Mouse (Mus musculus): ENCODE results near the gene Hist1h1t. TPM values are rescaled to one million over a fixed set of nuclear protein-coding genes. Genes with fewer than 3 reads are reported as not detected.

The Hist1h1t gene
- polyA plus RNA-seq, 1 experiment from 2014 or later, result 0.26 TPM

GRCm38 (mm10) chr13:23742007-23742406 lies 46.4 kb downstream of the Hist1h1t start:
- H3K27me3 ChIP-seq (ENCODE audit: low read depth, poor library complexity, severe bottlenecking), result no peaks in the 10 kb centered on the region
- H3K27ac ChIP-seq, result peak overlapping the region; percentile 48
- peaks cover 20% of the 10 kb centered on the region for H3K4me1 ChIP-seq
- no peaks in the 10 kb centered on the region for H3K36me3 ChIP-seq
- no peak for DNase-seq (ENCODE audit: low spot score)
- H3K9me3 ChIP-seq (replicated peaks), result no peaks in the 10 kb centered on the region
- H3K4me3 ChIP-seq, result no peak overlapping the region

GRCm38 (mm10) chr13:23743215-23743614 lies 47.6 kb downstream of the Hist1h1t start:
- Histone ChIP-seq H3K27me3 (ENCODE audit: low read depth, poor library complexity, severe bottlenecking) (no peaks in the 10 kb centered on the region), H3K27ac (peak overlapping the region; percentile 58), H3K9me3 (replicated peaks) (no peaks in the 10 kb centered on the region), H3K4me3 (no peak overlapping the region), H3K36me3 (no peaks in the 10 kb centered on the region), H3K4me1 (peaks cover 25% of the 10 kb centered on the region)
- DNase-seq (ENCODE audit: low spot score), result no peak
- 83% methylated on average over 5 of the region's 5 CpGs for WGBS

- no peak for DNase-seq (ENCODE audit: low spot score)
- WGBS, result 53% methylated on average over 4 of the region's 4 CpGs
- Histone ChIP-seq H3K4me3 (peak overlapping the region; percentile 59), H3K4me1 (peaks cover 31% of the 10 kb centered on the region), H3K9me3 (replicated peaks) (no peaks in the 10 kb centered on the region), H3K27ac (peak overlapping the region; percentile 98), H3K36me3 (no peaks in the 10 kb centered on the region), H3K27me3 (ENCODE audit: low read depth, poor library complexity, severe bottlenecking) (no peaks in the 10 kb centered on the region)
These were observed 48.3 kb downstream of the Hist1h1t start for GRCm38 (mm10) chr13:23743963-23744362.

- peaks cover 28% of the 10 kb centered on the region for H3K4me1 ChIP-seq
- H3K9me3 ChIP-seq (replicated peaks), result no peaks in the 10 kb centered on the region
- H3K36me3 ChIP-seq, result no peaks in the 10 kb centered on the region
- 2% methylated on average over 15 of the region's 36 CpGs for WGBS
- H3K27me3 ChIP-seq (ENCODE audit: low read depth, poor library complexity, severe bottlenecking), result no peaks in the 10 kb centered on the region
- no peak for DNase-seq (ENCODE audit: low spot score)
- peak overlapping the region; percentile 98 for H3K27ac ChIP-seq
- peak overlapping the region; percentile 59 for H3K4me3 ChIP-seq
These were observed 49.1 kb downstream of the Hist1h1t start for GRCm38 (mm10) chr13:23744421-23745380.

GRCm38 (mm10) chr13:23745381-23746161 lies 50.0 kb downstream of the Hist1h1t start, which contains the start of gene Hist1h3c:
TSS of gene Hist1h3c (minus strand) at chr13:23745602.
- H3K4me1 ChIP-seq, result peaks cover 25% of the 10 kb centered on the region
- peak within 1 kb of the TSS; percentile 59 for H3K4me3 ChIP-seq
- H3K36me3 ChIP-seq, result no peaks in the 10 kb centered on the region
- peak within 1 kb of the TSS; percentile 98 for H3K27ac ChIP-seq
- no peaks in the 10 kb centered on the region for H3K27me3 ChIP-seq (ENCODE audit: low read depth, poor library complexity, severe bottlenecking)
- 1% methylated on average over 28 of the region's 28 CpGs for WGBS
- peak; percentile 76 for DNase-seq (ENCODE audit: low spot score)
- H3K9me3 ChIP-seq (replicated peaks), result no peaks in the 10 kb centered on the region

Small RNAs within 50 kb of the gene (microRNA-seq; reads per million reads assigned to microRNA genes)
- gene Gm44314 (not detected), gene Gm44350 (not detected)

Other genes with a start within 250 kb of the Hist1h1t start
- gene Btn1a1, start 229.9 kb upstream of the Hist1h1t start, polyA plus RNA-seq (2016; fragmentation: Nextera tagmentation; extraction: Ambion mirVana), result 0.08 and 0.10 TPM in 2 replicates
- gene Btn2a2, start 207.0 kb upstream of the Hist1h1t start, polyA plus RNA-seq (2016; fragmentation: Nextera tagmentation; extraction: Ambion mirVana), result 0.99 and 1.9 TPM in 2 replicates
- 2.4 and 4.5 TPM in 2 replicates for gene Hist1h4h, start 164.8 kb upstream of the Hist1h1t start, polyA plus RNA-seq (2016; fragmentation: Nextera tagmentation; extraction: Ambion mirVana)
- gene Hist1h2af, start 161.9 kb upstream of the Hist1h1t start, polyA plus RNA-seq (2016; fragmentation: Nextera tagmentation; extraction: Ambion mirVana), result 8.0 and 11.7 TPM in 2 replicates
- 4.7 and 5.3 TPM in 2 replicates for gene Hist1h3g, start 160.4 kb upstream of the Hist1h1t start, polyA plus RNA-seq (2016; fragmentation: Nextera tagmentation; extraction: Ambion mirVana)
- 0.56 and 0.69 TPM in 2 replicates for gene Hist1h2bh, start 152.4 kb upstream of the Hist1h1t start, polyA plus RNA-seq (2016; fragmentation: Nextera tagmentation; extraction: Ambion mirVana)
- 1.3 and 1.4 TPM in 2 replicates for gene Hist1h3f, start 151.8 kb upstream of the Hist1h1t start, polyA plus RNA-seq (2016; fragmentation: Nextera tagmentation; extraction: Ambion mirVana)
- gene Hist1h4f, start 144.2 kb upstream of the Hist1h1t start, polyA plus RNA-seq (2016; fragmentation: Nextera tagmentation; extraction: Ambion mirVana), result 0.73 and 1.3 TPM in 2 replicates
- gene Hist1h1d, start 142.6 kb upstream of the Hist1h1t start, polyA plus RNA-seq (2016; fragmentation: Nextera tagmentation; extraction: Ambion mirVana), result 0.59 and 0.67 TPM in 2 replicates
- gene Hist1h3e, start 133.4 kb upstream of the Hist1h1t start, polyA plus RNA-seq (2016; fragmentation: Nextera tagmentation; extraction: Ambion mirVana), result 5.6 and 7.8 TPM in 2 replicates
- 109 and 113 TPM in 2 replicates for gene Hist1h2ae, start 124.6 kb upstream of the Hist1h1t start, polyA plus RNA-seq (2016; fragmentation: Nextera tagmentation; extraction: Ambion mirVana)
- 7.3 and 8.1 TPM in 2 replicates for gene Hist1h2bg, start 124.4 kb upstream of the Hist1h1t start, polyA plus RNA-seq (2016; fragmentation: Nextera tagmentation; extraction: Ambion mirVana)
- 2.4 and 3.5 TPM in 2 replicates for gene Hist1h2bf, start 121.6 kb upstream of the Hist1h1t start, polyA plus RNA-seq (2016; fragmentation: Nextera tagmentation; extraction: Ambion mirVana)
- gene Hist1h2ad, start 121.4 kb upstream of the Hist1h1t start, polyA plus RNA-seq (2016; fragmentation: Nextera tagmentation; extraction: Ambion mirVana), result 1.3 and 3.9 TPM in 2 replicates
- 7.7 and 9.6 TPM in 2 replicates for gene Hist1h3d, start 120.1 kb upstream of the Hist1h1t start, polyA plus RNA-seq (2016; fragmentation: Nextera tagmentation; extraction: Ambion mirVana)
- gene Hist1h4d, start 114.2 kb upstream of the Hist1h1t start, polyA plus RNA-seq (2016; fragmentation: Nextera tagmentation; extraction: Ambion mirVana), result 109 and 120 TPM in 2 replicates
- gene Hist1h2be, start 74.7 kb upstream of the Hist1h1t start, polyA plus RNA-seq (2016; fragmentation: Nextera tagmentation; extraction: Ambion mirVana), result 2.3 and 4.2 TPM in 2 replicates
- 19.6 and 20.6 TPM in 2 replicates for gene Hist1h1e, start 73.3 kb upstream of the Hist1h1t start, polyA plus RNA-seq (2016; fragmentation: Nextera tagmentation; extraction: Ambion mirVana)
- gene Hist1h2ac, start 11.9 kb upstream of the Hist1h1t start, polyA plus RNA-seq (2016; fragmentation: Nextera tagmentation; extraction: Ambion mirVana), result 0.60 and 0.98 TPM in 2 replicates
- 16.9 and 17.0 TPM in 2 replicates for gene Hist1h2bc, start 11.6 kb upstream of the Hist1h1t start, polyA plus RNA-seq (2016; fragmentation: Nextera tagmentation; extraction: Ambion mirVana)
- 6.4 and 6.5 TPM in 2 replicates for gene Hist1h4c, start 2.6 kb downstream of the Hist1h1t start, polyA plus RNA-seq (2016; fragmentation: Nextera tagmentation; extraction: Ambion mirVana)
- 1.6 and 2.0 TPM in 2 replicates for gene Hfe, start 15.0 kb downstream of the Hist1h1t start, polyA plus RNA-seq (2016; fragmentation: Nextera tagmentation; extraction: Ambion mirVana)
- 8.6 and 11.8 TPM in 2 replicates for gene Hist1h1c, start 43.0 kb downstream of the Hist1h1t start, polyA plus RNA-seq (2016; fragmentation: Nextera tagmentation; extraction: Ambion mirVana)
- gene Hist1h3c, start 49.8 kb downstream of the Hist1h1t start, polyA plus RNA-seq (2016; fragmentation: Nextera tagmentation; extraction: Ambion mirVana), result 9.6 TPM in 2 replicates
- gene Hist1h2bb, start 50.9 kb downstream of the Hist1h1t start, polyA plus RNA-seq (2016; fragmentation: Nextera tagmentation; extraction: Ambion mirVana), result 3.5 and 3.7 TPM in 2 replicates
- gene Hist1h2ab, start 55.3 kb downstream of the Hist1h1t start, polyA plus RNA-seq (2016; fragmentation: Nextera tagmentation; extraction: Ambion mirVana), result 55.9 and 60.6 TPM in 2 replicates
- 6.3 and 9.7 TPM in 2 replicates for gene Hist1h3b, start 56.5 kb downstream of the Hist1h1t start, polyA plus RNA-seq (2016; fragmentation: Nextera tagmentation; extraction: Ambion mirVana)
- 4.4 and 5.9 TPM in 2 replicates for gene Hist1h4b, start 61.2 kb downstream of the Hist1h1t start, polyA plus RNA-seq (2016; fragmentation: Nextera tagmentation; extraction: Ambion mirVana)
- gene Hist1h4a, start 65.4 kb downstream of the Hist1h1t start, polyA plus RNA-seq (2016; fragmentation: Nextera tagmentation; extraction: Ambion mirVana), result 0.51 and 0.62 TPM in 2 replicates
- 3.0 and 5.3 TPM in 2 replicates for gene Hist1h3a, start 66.6 kb downstream of the Hist1h1t start, polyA plus RNA-seq (2016; fragmentation: Nextera tagmentation; extraction: Ambion mirVana)
- gene Hist1h1a, start 67.9 kb downstream of the Hist1h1t start, polyA plus RNA-seq (2016; fragmentation: Nextera tagmentation; extraction: Ambion mirVana), result 2.1 and 4.0 TPM in 2 replicates
- gene Trim38, start 74.1 kb downstream of the Hist1h1t start, polyA plus RNA-seq (2016; fragmentation: Nextera tagmentation; extraction: Ambion mirVana), result not detected in 2 replicates
- 0.04 TPM in 1 of 2 replicates, not detected in the other for gene Slc17a2, start 111.2 kb downstream of the Hist1h1t start, polyA plus RNA-seq (2016; fragmentation: Nextera tagmentation; extraction: Ambion mirVana)
- not detected in 2 replicates for gene Slc17a3, start 143.6 kb downstream of the Hist1h1t start, polyA plus RNA-seq (2016; fragmentation: Nextera tagmentation; extraction: Ambion mirVana)
- gene Slc17a1, start 171.9 kb downstream of the Hist1h1t start, polyA plus RNA-seq (2016; fragmentation: Nextera tagmentation; extraction: Ambion mirVana), result not detected in 2 replicates
- not detected in 2 replicates for gene Slc17a4, start 219.2 kb downstream of the Hist1h1t start, polyA plus RNA-seq (2016; fragmentation: Nextera tagmentation; extraction: Ambion mirVana)
- gene Hist1h2ba, start 238.3 kb downstream of the Hist1h1t start, polyA plus RNA-seq (2016; fragmentation: Nextera tagmentation; extraction: Ambion mirVana), result not detected in 2 replicates
- not detected in 2 replicates for gene Hist1h2aa, start 238.6 kb downstream of the Hist1h1t start, polyA plus RNA-seq (2016; fragmentation: Nextera tagmentation; extraction: Ambion mirVana)